ENCODE assay signal across 8 mouse cellular contexts in genomic region chr4:120420685-120421084, GRCm38 (mm10). TPM values are rescaled to one million over a fixed set of nuclear protein-coding genes. Genes with fewer than 3 reads are reported as not detected.
A peak's percentile ranks its signal among the peaks of the same experiment; 100 is the strongest.
DNase-seq lines count a peak whose midpoint lies in the region; ATAC-seq lines count a peak whose summit lies in the region.

No protein-coding gene starts in this region.

- no peak overlapping the region for H3K4me3 ChIP-seq in liver, embryonic 12.5 days

- no peaks in the 10 kb centered on the region for H3K27me3 ChIP-seq in liver, embryonic 12.5 days (replicated peaks)

- no peaks in the 10 kb centered on the region for H3K9me3 ChIP-seq in liver, embryonic 12.5 days (replicated peaks)

- no peak overlapping the region for H3K4me2 ChIP-seq in liver, embryonic 12.5 days

- intact Hi-C loops in left cerebral cortex, postnatal 14 days (cut with DNase I): no loop called here

- H3K4me1 ChIP-seq in liver, embryonic 12.5 days: peaks cover 20% of the 10 kb centered on the region

- no peak for ATAC-seq in liver, embryonic 12.5 days

- no peaks in the 10 kb centered on the region for H3K36me3 ChIP-seq in liver, embryonic 12.5 days

- no peak overlapping the region for H3K9ac ChIP-seq in liver, embryonic 12.5 days

- no peak overlapping the region for H3K27ac ChIP-seq in liver, embryonic 12.5 days

- DNase-seq in liver: peak; percentile 20
- peak; percentile 82 for DNase-seq in gastrocnemius, adult 18-20 months (ENCODE audit: low spot score)
- peak; percentile 61 to 74 for DNase-seq in kidney, adult 8-10 months
- peak; percentile 52 for DNase-seq in lung, postnatal 25 days (ENCODE audit: low spot score)
- DNase-seq in layer of hippocampus, adult 9-11 months: no peak
- no peak for DNase-seq in frontal cortex, postnatal 10 days (ENCODE audit: low spot score in 2 of 2)
- DNase-seq in left cerebral cortex, postnatal 14 days (ENCODE audit: low spot score in 2 of 2): no peak

RNA-seq across cellular contexts. Expression of gene Scmh1, which starts 15.6 kb away (rescaled TPM):
- polyA plus RNA-seq in liver, embryonic 12.5 days (2016; fragmentation: Nextera tagmentation; extraction: Ambion mirVana): 20.0 and 21.4 TPM in 2 replicates
- 10 to 100 TPM; 43.5 to 46.9 TPM for total RNA-seq in gastrocnemius, adult 18-20 months (2021)
- 100 to 1,000 TPM; 123 to 130 TPM for total RNA-seq in left cerebral cortex, postnatal 14 days (2021)

Comparison
In these comparisons a context has a peak if more than half of its experiments do, and no peak if none do; other contexts are left out.
1. DNase-seq: peak in liver (single experiment), gastrocnemius, adult 18-20 months (single experiment), kidney, adult 8-10 months (2 of 2) and lung, postnatal 25 days (single experiment); none in layer of hippocampus, adult 9-11 months (single experiment), frontal cortex, postnatal 10 days (0 of 2) and left cerebral cortex, postnatal 14 days (0 of 2).